Mouse (Mus musculus): Measurements from ENCODE around the gene Acss1.

DNA sequence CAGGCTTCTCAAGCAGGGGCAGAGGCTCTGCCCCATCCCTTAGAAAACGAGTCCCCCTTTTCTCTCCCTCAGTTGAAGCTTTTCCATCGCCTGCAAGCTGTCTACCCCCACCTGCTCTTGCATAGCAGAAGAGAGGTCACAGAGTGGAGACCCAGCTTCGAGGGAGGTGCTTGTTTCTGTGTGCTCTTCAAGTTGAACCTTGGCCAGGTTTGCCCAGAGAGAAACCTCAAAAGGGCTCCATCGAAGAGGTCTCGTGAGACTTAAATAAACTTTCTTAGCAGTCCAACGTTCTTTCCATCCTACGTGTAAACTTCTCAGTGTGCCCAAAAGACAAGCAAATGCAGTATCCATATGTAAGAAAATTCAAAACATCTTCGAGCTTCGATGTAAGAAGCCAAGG is 16.9 kb downstream of the Acss1 start:
- TF ChIP-seq CTCF (IDR thresholded peaks at IDR 0.05; ENCODE audit: insufficient read depth, low read depth, low read length): no peak
- no peak for TF ChIP-seq POLR2A (IDR thresholded peaks at IDR 0.05; ENCODE audit: insufficient read depth, low read depth, low read length)

Measured in olfactory bulb, adult 2 months (tissue).